Mouse (Mus musculus): ENCODE results near the gene Klhdc8a. TPM values are rescaled to one million over a fixed set of nuclear protein-coding genes. Genes with fewer than 3 reads are reported as not detected.

Gene Klhdc8a
- total RNA-seq, 2 experiments from 2014 or later: 3.0 to 3.3 TPM

- DNase-seq: no peak
These were observed 20.8 kb downstream of the Klhdc8a start for GRCm38 (mm10) chr1:132319242-132319641.

GRCm38 (mm10) chr1:132321821-132322580 lies 23.6 kb downstream of the Klhdc8a start:
- no peak for DNase-seq

GRCm38 (mm10) chr1:132322711-132323542 lies 24.5 kb downstream of the Klhdc8a start:
- no peak for DNase-seq

DNA sequence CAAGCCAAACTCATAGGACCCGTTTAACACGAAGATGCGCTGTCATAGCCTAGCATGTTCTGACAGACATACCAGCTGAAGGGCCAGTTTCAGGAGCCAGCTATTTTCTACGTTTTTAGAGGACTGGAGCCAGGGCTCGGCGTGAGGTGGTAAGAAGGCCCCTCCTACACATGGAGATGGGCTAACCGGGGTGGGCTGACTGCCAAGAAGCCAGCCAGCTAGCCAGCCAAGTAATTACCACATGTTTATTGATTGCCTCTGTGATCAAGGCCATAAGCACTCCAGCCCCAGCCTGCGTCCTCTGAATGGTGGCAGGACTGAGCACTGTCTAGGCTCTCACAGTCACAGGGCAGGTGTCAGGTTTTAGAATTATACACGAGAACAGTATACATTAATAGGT lies 28.4 kb downstream of the Klhdc8a start:
- DNase-seq: no peak

DNA sequence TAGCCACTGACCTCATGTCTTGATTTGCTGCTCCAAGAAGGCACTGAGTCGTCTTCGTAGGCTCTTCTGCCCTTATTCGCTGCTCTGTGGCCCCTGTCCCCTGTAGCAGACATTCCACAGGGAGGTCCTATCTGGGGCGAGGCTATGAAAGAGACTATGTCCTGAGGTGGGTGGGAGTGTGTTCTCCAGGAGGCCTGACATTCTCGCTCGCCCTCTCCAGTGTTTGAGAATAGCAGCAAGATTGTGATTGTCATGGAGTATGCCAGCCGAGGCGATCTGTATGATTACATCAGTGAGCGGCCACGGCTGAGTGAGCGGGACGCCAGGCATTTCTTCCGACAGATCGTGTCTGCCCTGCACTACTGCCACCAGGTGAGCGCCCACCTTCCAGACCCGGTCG lies 29.1 kb downstream of the Klhdc8a start:
- DNase-seq: no peak

DNA sequence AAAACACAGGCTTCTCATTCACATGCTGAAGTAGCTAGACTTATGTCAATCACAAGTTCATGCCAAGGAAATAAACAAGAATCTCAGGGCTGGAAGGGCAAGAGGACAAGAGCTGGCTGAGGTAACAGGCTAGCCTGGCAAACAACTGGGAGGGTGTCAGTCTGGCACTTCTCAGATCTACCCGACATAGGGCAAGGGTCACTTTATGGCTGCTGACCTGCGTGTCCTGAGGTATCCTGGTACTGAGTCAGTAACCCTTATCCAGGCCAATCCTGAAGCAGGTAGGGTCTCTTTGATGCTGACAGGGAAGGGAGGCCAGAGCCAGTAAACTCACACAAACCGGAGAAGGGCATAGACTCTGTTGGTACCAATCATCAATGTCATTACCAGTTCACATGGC lies 30.1 kb downstream of the Klhdc8a start:
- no peak for DNase-seq

- no peak for DNase-seq
These were observed 31.2 kb downstream of the Klhdc8a start for GRCm38 (mm10) chr1:132329656-132330055.

GRCm38 (mm10) chr1:132330397-132330796 lies 32.0 kb downstream of the Klhdc8a start:
- DNase-seq: no peak

GRCm38 (mm10) chr1:132331283-132331682 lies 32.9 kb downstream of the Klhdc8a start:
- no peak for DNase-seq

DNA sequence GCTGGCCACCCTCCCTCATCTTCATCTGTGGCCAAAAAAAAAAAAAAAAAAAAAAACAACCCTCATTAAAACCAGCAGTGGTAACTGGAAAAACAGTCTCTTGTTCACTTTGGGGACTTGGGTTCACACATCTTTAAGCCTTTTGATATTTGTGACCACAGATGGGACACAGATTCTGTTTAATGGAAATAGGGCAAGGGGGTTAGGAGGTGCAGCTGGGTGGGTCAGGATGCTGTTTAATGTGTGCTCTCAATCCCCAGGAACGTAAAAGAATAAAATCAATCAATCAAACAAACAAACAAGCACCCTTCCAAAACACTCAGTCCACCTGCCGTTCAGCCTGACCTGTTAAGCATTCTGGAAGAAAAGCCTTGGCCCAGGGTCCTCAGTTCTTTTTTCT lies 34.8 kb downstream of the Klhdc8a start:
- DNase-seq: no peak

- DNase-seq: no peak
These were observed 35.3 kb downstream of the Klhdc8a start for GRCm38 (mm10) chr1:132333675-132334141.

GRCm38 (mm10) chr1:132334178-132334801 lies 35.9 kb downstream of the Klhdc8a start:
- DNase-seq: no peak

DNA sequence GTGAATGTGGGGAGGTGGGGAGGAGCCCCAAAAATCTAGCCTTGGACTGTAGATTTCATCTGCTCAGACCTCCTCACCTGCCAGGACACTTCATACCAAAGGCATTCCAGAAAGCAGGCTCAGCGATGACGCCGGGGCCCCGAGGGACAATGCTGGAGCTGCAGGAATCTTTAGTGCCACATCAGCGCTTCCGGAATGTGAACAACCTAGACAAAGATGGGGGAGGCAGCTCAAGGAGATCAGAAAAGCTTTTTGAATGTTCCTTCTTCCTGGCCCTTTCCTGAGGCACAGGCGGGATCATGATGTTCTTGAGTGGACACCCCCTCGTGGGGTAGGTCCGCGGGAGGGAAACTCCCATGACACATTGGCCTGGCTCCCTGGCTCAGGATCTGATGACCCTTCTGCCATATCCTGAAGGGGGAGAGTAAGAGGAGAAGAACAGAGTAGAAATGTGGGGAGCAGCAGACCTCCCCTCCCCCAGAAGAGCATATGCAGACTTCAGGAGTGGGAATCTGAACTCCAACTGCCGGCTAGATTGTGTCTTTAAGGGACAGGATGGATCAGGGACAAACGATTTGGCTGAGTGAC lies 37.0 kb downstream of the Klhdc8a start:
- DNase-seq: no peak

GRCm38 (mm10) chr1:132336921-132337320 lies 38.5 kb downstream of the Klhdc8a start:
- DNase-seq: no peak

GRCm38 (mm10) chr1:132338027-132338660 lies 39.7 kb downstream of the Klhdc8a start:
- DNase-seq: no peak

DNA sequence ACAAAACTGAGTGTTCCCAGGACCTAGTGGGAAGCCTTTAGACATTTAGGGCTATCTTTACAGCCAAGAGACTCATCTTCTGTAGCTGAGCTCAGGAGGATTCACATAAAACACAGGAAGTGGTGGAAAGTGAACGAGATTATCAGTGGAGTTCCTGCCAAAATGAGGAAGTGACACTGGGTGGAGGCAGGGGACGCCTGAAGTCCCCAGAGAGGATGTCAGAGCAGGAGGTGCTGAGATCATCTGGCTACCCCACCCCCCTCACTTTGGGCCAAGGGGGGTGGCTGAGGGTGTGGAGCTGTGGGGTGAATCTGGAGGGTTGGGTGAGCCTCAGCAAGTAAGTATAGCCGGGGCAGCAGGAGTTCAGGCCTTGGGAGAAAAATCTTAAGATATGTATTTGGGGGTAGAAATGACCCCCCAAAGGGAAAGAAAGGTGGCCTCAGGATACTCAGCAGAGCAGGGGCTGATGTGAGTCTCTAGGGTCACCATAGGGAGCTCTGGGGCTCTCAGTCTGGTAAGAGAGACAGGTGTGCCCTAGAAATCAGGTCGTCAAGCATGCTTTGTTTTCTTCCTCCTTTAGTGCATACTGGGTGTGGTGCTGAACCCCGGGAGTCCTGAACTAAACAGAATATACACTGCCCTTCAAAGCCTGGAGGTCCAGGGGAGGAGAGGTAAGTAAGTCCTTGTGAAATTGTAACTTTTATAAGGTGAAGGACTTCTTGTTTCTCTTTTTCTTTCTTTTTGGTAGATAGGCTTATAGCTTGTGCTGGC lies 43.5 kb downstream of the Klhdc8a start:
- DNase-seq: no peak

- no peak for DNase-seq
These were observed 44.1 kb downstream of the Klhdc8a start for GRCm38 (mm10) chr1:132342518-132342917.

DNA sequence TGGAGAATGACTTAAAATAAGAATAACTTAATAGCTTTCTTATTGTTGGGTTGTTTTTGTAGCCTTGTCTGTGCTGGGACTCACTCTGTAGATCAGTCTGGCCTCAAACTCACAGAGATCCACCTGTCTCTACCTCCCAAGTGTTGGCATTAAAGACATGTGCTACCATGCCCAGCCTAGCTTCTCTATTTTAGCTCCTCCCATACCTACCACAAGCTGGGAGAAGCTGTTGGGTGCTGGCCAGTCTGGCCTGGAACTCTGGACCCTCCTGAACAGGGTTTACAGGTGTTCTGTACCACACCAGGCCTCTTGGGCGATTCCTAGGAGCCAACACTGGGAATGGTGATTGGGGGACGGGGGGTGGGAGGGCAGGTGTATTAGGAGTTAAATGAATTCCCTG lies 44.8 kb downstream of the Klhdc8a start:
- no peak for DNase-seq

DNA sequence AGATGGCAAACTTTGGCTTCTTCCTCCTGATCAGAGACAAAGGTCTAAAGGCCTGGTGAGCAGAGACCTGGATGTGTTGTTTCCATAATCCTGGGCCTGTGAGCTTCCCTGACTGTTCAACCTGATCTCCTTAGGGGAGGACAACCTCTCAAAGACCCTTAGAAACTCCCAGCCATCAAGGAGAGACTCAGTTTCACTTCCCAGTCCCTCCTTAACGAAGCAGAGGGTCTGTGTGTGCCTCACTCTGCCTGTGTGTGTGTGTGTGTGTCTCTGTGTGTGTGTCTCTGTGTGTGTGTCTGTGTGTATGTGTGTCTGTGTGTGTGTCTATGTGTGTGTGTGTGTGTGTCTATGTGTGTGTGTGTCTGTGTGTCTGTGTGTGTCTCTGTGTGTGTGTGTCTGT lies 45.2 kb downstream of the Klhdc8a start:
- no peak for DNase-seq

DNA sequence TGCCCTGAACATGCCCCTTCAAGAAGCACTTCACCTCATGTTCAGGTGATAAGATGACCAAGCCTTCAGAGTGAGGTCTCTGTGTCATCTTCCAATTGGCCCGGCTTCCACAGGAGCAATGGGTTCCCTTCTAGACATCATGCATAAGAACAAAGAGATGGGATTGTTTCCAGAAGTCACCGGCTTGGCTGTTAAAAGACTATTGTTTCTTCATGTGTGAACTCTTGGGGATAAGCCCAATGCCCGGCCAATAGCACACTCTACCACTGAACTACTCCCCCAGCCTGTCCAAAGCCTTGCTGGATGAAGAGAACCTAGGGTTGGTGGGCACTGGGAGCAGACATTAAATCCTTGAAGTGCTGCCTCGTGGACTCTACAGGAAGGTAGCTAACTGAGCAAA lies 47.1 kb downstream of the Klhdc8a start:
- no peak for DNase-seq

DNA sequence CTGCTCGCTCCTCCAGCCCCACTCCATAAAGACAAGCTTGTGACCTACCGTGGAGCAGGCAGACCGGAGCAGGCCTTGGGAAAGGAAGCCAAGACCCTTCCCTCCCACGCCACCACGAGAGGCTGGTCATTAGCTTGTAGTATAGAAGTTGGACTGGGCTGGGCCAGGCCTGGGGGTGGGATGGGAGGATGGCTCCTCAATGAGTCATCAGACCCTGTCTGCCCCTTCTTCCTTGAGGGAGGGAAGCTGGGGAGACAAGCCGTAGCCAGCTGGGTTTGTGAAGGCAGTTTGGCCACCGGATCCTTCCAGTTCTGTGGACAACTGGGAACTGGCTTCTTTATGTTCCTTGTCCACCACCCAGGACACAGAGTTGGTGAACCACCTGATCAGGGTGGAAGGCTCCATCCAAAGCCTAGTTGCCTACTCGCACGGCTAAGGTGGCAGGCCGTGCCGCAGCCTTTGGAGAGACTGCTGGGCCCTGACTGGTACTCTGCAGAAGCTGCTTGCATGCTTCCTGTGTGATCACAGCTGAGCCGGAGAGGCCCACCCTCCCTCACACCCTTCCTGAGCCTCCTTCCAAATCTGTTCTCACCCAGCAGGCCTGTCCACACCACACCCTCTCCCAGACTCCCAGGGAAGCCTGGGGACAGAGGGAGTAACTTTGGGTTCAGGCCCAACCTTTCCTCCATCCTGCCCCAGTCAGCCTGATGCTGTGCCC lies 47.9 kb downstream of the Klhdc8a start:
- no peak for DNase-seq
